In the genomic region with DNA sequence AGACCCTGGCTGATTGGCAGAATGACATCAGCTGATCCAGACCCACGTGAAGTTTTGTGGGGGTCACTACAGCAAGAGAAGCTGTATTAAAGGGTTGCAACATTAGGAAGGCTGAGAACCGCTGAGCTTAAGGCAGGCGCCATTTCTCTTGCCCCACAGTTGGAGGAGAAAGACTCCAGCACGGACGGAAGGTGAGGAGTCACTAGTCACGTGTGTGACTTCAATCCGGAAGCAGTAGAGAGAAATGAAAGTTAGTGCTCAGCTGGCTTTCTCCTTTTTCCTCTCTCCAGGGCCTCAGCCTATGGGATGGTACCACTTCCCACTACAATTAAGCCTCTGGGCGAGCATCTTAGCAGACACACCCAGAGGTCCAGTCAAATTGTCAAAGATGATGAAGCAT, we compare ENCODE assay signal across 14 mouse cellular contexts.
"Had no signal": no experiment of that assay in that cellular context is flagged by ENCODE, and none has a peak within 500 bp of the region (broad histone marks: within the 10 kb centered on the region; RNA-seq: fewer than 3 reads in every experiment).

No protein-coding gene starts in this region.

- H3K4me3 ChIP-seq: intestine, embryonic 15.5 days; left cerebral cortex, adult 2 months; liver, embryonic 13.5 days; midbrain, embryonic 12.5 days; midbrain, embryonic 15.5 days; neural tube, embryonic 12.5 days; neural tube, embryonic 15.5 days had no signal

- H3K36me3 ChIP-seq: intestine, embryonic 15.5 days; liver, embryonic 13.5 days; midbrain, embryonic 12.5 days; midbrain, embryonic 15.5 days; neural tube, embryonic 12.5 days; neural tube, embryonic 15.5 days had no signal

- H3K9me3 ChIP-seq: intestine, embryonic 15.5 days; liver, embryonic 13.5 days; midbrain, embryonic 12.5 days; midbrain, embryonic 15.5 days; neural tube, embryonic 12.5 days; neural tube, embryonic 15.5 days had no signal

- ATAC-seq: midbrain, embryonic 15.5 days had no signal

- H3K27me3 ChIP-seq: intestine, embryonic 15.5 days; liver, embryonic 13.5 days; midbrain, embryonic 12.5 days; midbrain, embryonic 15.5 days; neural tube, embryonic 12.5 days; neural tube, embryonic 15.5 days had no signal

- H3K4me1 ChIP-seq: liver, embryonic 13.5 days; midbrain, embryonic 12.5 days; midbrain, embryonic 15.5 days; neural tube, embryonic 12.5 days; neural tube, embryonic 15.5 days had no signal

- DNase-seq: layer of hippocampus, postnatal 36 days; liver, embryonic 13.5 days; lung, adult 2 months; lung, postnatal 14 days; right cerebral cortex, adult 18-20 months; right cerebral cortex, postnatal 14 days; thymus, postnatal 25 days had no signal

- H3K27ac ChIP-seq: intestine, embryonic 15.5 days; left cerebral cortex, adult 2 months; liver, embryonic 13.5 days; macrophage; midbrain, embryonic 12.5 days; midbrain, embryonic 15.5 days; neural tube, embryonic 12.5 days; neural tube, embryonic 15.5 days had no signal
